Mouse (Mus musculus): ENCODE results near the gene Tmem253. TPM values are rescaled to one million over a fixed set of nuclear protein-coding genes. Genes with fewer than 3 reads are reported as not detected.

The Tmem253 gene
- polyA plus RNA-seq, 1 experiment, result not detected

- Histone ChIP-seq H3K4me1 (ENCODE audit: control insufficient read depth, insufficient read depth, low read length) (peaks cover 19% of the 10 kb centered on the region), H3K4me3 (ENCODE audit: insufficient read depth, low read length) (no peak overlapping the region), H3K27ac (ENCODE audit: insufficient read depth, low read depth, low read length) (no peak overlapping the region)
- no peak for TF ChIP-seq POLR2A (IDR thresholded peaks at IDR 0.05; ENCODE audit: borderline replicate concordance, low read depth, low read length)
- no peak for TF ChIP-seq CTCF (IDR thresholded peaks at IDR 0.05; ENCODE audit: low read depth, low read length)
Observed at GRCm38 (mm10) chr14:51988731-51989130, 26.7 kb upstream of the Tmem253 start.

- Histone ChIP-seq H3K4me3 (ENCODE audit: insufficient read depth, low read length) (no peak overlapping the region), H3K4me1 (ENCODE audit: control insufficient read depth, insufficient read depth, low read length) (peaks cover 16% of the 10 kb centered on the region), H3K27ac (ENCODE audit: insufficient read depth, low read depth, low read length) (peak overlapping the region; percentile 38; the same call in 1 of the 2 replicates)
- TF ChIP-seq POLR2A (IDR thresholded peaks at IDR 0.05; ENCODE audit: borderline replicate concordance, low read depth, low read length) (no peak), CTCF (IDR thresholded peaks at IDR 0.05; ENCODE audit: low read depth, low read length) (no peak)
Observed at GRCm38 (mm10) chr14:51989461-51989970, 25.9 kb upstream of the Tmem253 start.

GRCm38 (mm10) chr14:51994453-51994852 is 21.0 kb upstream of the Tmem253 start:
- TF ChIP-seq CTCF (IDR thresholded peaks at IDR 0.05; ENCODE audit: low read depth, low read length), result no peak
- TF ChIP-seq POLR2A (IDR thresholded peaks at IDR 0.05; ENCODE audit: borderline replicate concordance, low read depth, low read length), result no peak

GRCm38 (mm10) chr14:51995219-51995871 is 20.1 kb upstream of the Tmem253 start:
- Histone ChIP-seq H3K27ac (ENCODE audit: insufficient read depth, low read depth, low read length) (no peak overlapping the region), H3K4me3 (ENCODE audit: insufficient read depth, low read length) (peak overlapping the region; percentile 4; the same call in 1 of the 2 replicates), H3K4me1 (ENCODE audit: control insufficient read depth, insufficient read depth, low read length) (peaks cover 7% of the 10 kb centered on the region)
- TF ChIP-seq CTCF (IDR thresholded peaks at IDR 0.05; ENCODE audit: low read depth, low read length) (no peak), POLR2A (IDR thresholded peaks at IDR 0.05; ENCODE audit: borderline replicate concordance, low read depth, low read length) (no peak)

More at GRCm38 (mm10) chr14:51994453-51994852, 21.0 kb upstream of the Tmem253 start:
- Histone ChIP-seq H3K27ac (ENCODE audit: insufficient read depth, low read depth, low read length) (no peak overlapping the region), H3K4me3 (ENCODE audit: insufficient read depth, low read length) (no peak overlapping the region), H3K4me1 (ENCODE audit: control insufficient read depth, insufficient read depth, low read length) (peaks cover 13% of the 10 kb centered on the region)

- H3K4me1 ChIP-seq (ENCODE audit: control insufficient read depth, insufficient read depth, low read length), result peaks cover 7% of the 10 kb centered on the region
- TF ChIP-seq POLR2A (IDR thresholded peaks at IDR 0.05; ENCODE audit: borderline replicate concordance, low read depth, low read length), result no peak
- TF ChIP-seq CTCF (IDR thresholded peaks at IDR 0.05; ENCODE audit: low read depth, low read length), result no peak
- H3K27ac ChIP-seq (ENCODE audit: insufficient read depth, low read depth, low read length), result no peak overlapping the region
- H3K4me3 ChIP-seq (ENCODE audit: insufficient read depth, low read length), result no peak overlapping the region
Observed at GRCm38 (mm10) chr14:51996231-51996841, 19.1 kb upstream of the Tmem253 start.

GRCm38 (mm10) chr14:51996866-51997265 is 18.6 kb upstream of the Tmem253 start:
- H3K4me1 ChIP-seq (ENCODE audit: control insufficient read depth, insufficient read depth, low read length), result peaks cover 7% of the 10 kb centered on the region
- no peak for TF ChIP-seq POLR2A (IDR thresholded peaks at IDR 0.05; ENCODE audit: borderline replicate concordance, low read depth, low read length)
- no peak for TF ChIP-seq CTCF (IDR thresholded peaks at IDR 0.05; ENCODE audit: low read depth, low read length)
- H3K27ac ChIP-seq (ENCODE audit: insufficient read depth, low read depth, low read length), result no peak overlapping the region
- H3K4me3 ChIP-seq (ENCODE audit: insufficient read depth, low read length), result no peak overlapping the region

- Histone ChIP-seq H3K4me1 (ENCODE audit: control insufficient read depth, insufficient read depth, low read length) (peaks cover 7% of the 10 kb centered on the region), H3K27ac (ENCODE audit: insufficient read depth, low read depth, low read length) (no peak overlapping the region), H3K4me3 (ENCODE audit: insufficient read depth, low read length) (no peak overlapping the region)
- TF ChIP-seq POLR2A (IDR thresholded peaks at IDR 0.05; ENCODE audit: borderline replicate concordance, low read depth, low read length) (no peak), CTCF (IDR thresholded peaks at IDR 0.05; ENCODE audit: low read depth, low read length) (no peak)
Observed at GRCm38 (mm10) chr14:51997483-51997882, 18.0 kb upstream of the Tmem253 start.

- TF ChIP-seq POLR2A (IDR thresholded peaks at IDR 0.05; ENCODE audit: borderline replicate concordance, low read depth, low read length), result no peak
- TF ChIP-seq CTCF (IDR thresholded peaks at IDR 0.05; ENCODE audit: low read depth, low read length), result no peak
- H3K27ac ChIP-seq (ENCODE audit: insufficient read depth, low read depth, low read length), result no peak overlapping the region
- 0 out of 2 replicates have a peak, but pooled peaks cover 2% of the 10 kb centered on the region for H3K4me1 ChIP-seq (ENCODE audit: control insufficient read depth, insufficient read depth, low read length)
- H3K4me3 ChIP-seq (ENCODE audit: insufficient read depth, low read length), result no peak overlapping the region
Observed at GRCm38 (mm10) chr14:52003981-52004495, 11.4 kb upstream of the Tmem253 start.

- Histone ChIP-seq H3K4me1 (ENCODE audit: control insufficient read depth, insufficient read depth, low read length) (0 out of 2 replicates have a peak, but pooled peaks cover 2% of the 10 kb centered on the region), H3K4me3 (ENCODE audit: insufficient read depth, low read length) (no peak overlapping the region), H3K27ac (ENCODE audit: insufficient read depth, low read depth, low read length) (no peak overlapping the region)
- TF ChIP-seq POLR2A (IDR thresholded peaks at IDR 0.05; ENCODE audit: borderline replicate concordance, low read depth, low read length) (no peak), CTCF (IDR thresholded peaks at IDR 0.05; ENCODE audit: low read depth, low read length) (no peak)
Observed at GRCm38 (mm10) chr14:52005141-52005540, 10.3 kb upstream of the Tmem253 start.

- no peak for TF ChIP-seq POLR2A (IDR thresholded peaks at IDR 0.05; ENCODE audit: borderline replicate concordance, low read depth, low read length)
- no peak for TF ChIP-seq CTCF (IDR thresholded peaks at IDR 0.05; ENCODE audit: low read depth, low read length)
- no peak overlapping the region for H3K4me3 ChIP-seq (ENCODE audit: insufficient read depth, low read length)
- H3K4me1 ChIP-seq (ENCODE audit: control insufficient read depth, insufficient read depth, low read length), result 0 out of 2 replicates have a peak, but pooled peaks cover 2% of the 10 kb centered on the region
- H3K27ac ChIP-seq (ENCODE audit: insufficient read depth, low read depth, low read length), result no peak overlapping the region
Observed at GRCm38 (mm10) chr14:52005616-52006015, 9.8 kb upstream of the Tmem253 start.
